Mouse (Mus musculus) midbrain, embryonic 11.5 days (tissue): ENCODE data around the gene Bbs2. TPM values are rescaled to one million over a fixed set of nuclear protein-coding genes. Genes with fewer than 3 reads are reported as not detected.

Experiments used
- ATAC-seq: fragments of 200-750 bp; cut with Nextera tagmentation; 2 replicates; pipeline ENCODE4 v1.8.0; 2017; ENCODE audit warnings: moderate TSS enrichment, moderate library complexity; ENCODE audit not compliant: low FRiP score
- DNase-seq: peaks from one replicate; pipeline ENCODE4 v3.0.0; 2015; ENCODE audit warnings: low spot score; ENCODE audit errors: missing footprints
- H3K27ac ChIP-seq: fragments of 300-500 bp; sonication (generic); 2 replicates; pipeline ENCODE4 v1.5.1; 2014; ENCODE audit warnings: low read depth, low read length
- H3K27me3 ChIP-seq: fragments of 300-500 bp; sonication (generic); 2 replicates; pipeline ENCODE4 v1.6.1; 2014; ENCODE audit warnings: mild to moderate bottlenecking, low read length, moderate library complexity, mixed read lengths; ENCODE audit not compliant: control insufficient read depth, insufficient read depth
- H3K36me3 ChIP-seq: fragments of 300-500 bp; sonication (generic); 2 replicates; pipeline ENCODE4 v1.6.1; 2014; ENCODE audit warnings: mild to moderate bottlenecking, low read length, moderate library complexity, mixed read lengths; ENCODE audit not compliant: control insufficient read depth, insufficient read depth
- H3K4me1 ChIP-seq: fragments of 300-500 bp; sonication (generic); 2 replicates; pipeline ENCODE4 v1.6.1; 2014; ENCODE audit warnings: low read length; ENCODE audit not compliant: control insufficient read depth, insufficient read depth
- H3K4me2 ChIP-seq: fragments of 300-500 bp; sonication (generic); 2 replicates; pipeline ENCODE4 v1.6.1; 2014; ENCODE audit warnings: mild to moderate bottlenecking, moderate library complexity
- H3K4me3 ChIP-seq: fragments of 300-500 bp; sonication (generic); 2 replicates; pipeline ENCODE4 v1.5.1; 2014; ENCODE audit warnings: low read depth, low read length
- H3K9ac ChIP-seq: fragments of 300-500 bp; sonication (generic); 2 replicates; pipeline ENCODE4 v1.6.1; 2014; ENCODE audit warnings: low read length
- H3K9me3 ChIP-seq: fragments of 300-500 bp; sonication (generic); 2 replicates; pipeline ENCODE4 v1.6.1; 2016; ENCODE audit warnings: low read length; ENCODE audit not compliant: control insufficient read depth
- WGBS: fragments of 180-500 bp; shearing (Covaris S2); extraction: QIAGEN DNeasy Blood & Tissue Kit; methylation state at CpG from one replicate; pipeline ENCODE4 v1.1.7; 2014; 5-methylcytosine and 5-hydroxymethylcytosine counted together
- polyA plus RNA-seq: library from polyadenylated mRNA; unstranded; fragments of >200 nt; fragmentation: Nextera tagmentation; extraction: Ambion mirVana; gene quantifications from 2 replicates; pipeline ENCODE4 v1.2.1, GENCODE M21; 2014

Gene Bbs2
- polyA plus RNA-seq, 1 experiment from 2014 or later, result 21.3 TPM

DNA sequence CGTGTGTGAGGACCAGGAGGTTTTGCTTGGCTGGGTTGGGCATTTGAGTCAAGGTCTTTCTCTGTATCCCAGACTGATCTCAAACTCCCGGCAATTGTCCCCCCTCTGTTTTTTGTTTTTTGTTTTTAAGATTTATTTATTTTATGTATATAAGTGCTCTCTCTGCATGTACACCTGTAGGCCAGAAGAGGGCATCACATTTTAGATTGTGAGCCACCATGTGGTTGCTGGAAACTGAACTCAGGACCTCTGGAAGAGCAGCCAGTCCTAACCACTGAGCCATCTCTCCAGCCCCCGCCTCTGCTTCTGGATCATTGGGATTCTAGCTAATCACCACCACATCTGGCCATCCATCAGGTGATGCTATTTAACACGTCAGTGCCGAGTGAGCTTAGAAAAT lies 11.1 kb upstream of the Bbs2 start:
- Histone ChIP-seq H3K4me2 (no peak overlapping the region), H3K9ac (no peak overlapping the region), H3K27ac (no peak overlapping the region), H3K4me3 (no peak overlapping the region), H3K9me3 (no peaks in the 10 kb centered on the region), H3K36me3 (no peaks in the 10 kb centered on the region), H3K27me3 (no peaks in the 10 kb centered on the region), H3K4me1 (no peaks in the 10 kb centered on the region)
- no peak for ATAC-seq
- WGBS, result 81% methylated on average over 5 of the region's 5 CpGs
- no peak for DNase-seq

DNA sequence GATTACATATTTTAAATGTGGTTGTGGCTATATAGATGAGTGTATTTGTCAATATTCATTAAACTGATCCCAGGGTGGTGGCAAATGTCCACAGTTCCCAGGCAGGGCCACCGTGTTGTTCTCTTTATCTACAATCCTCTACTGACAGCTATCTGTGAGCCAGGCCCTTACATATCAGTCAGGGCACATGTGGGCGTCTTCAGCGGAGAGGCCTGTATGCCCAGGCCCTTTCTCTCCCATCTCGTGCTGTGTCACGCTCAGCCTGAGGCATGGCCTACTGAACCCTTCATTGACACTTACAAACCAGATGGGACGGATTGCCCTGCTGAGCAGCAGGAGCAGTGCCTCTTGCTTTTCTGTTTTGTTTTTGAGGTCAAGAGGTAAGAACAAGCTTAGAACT lies 10.7 kb upstream of the Bbs2 start:
- DNase-seq (no peak), ATAC-seq (no peak)
- no peaks in the 10 kb centered on the region for H3K27me3 ChIP-seq
- no peak overlapping the region for H3K9ac ChIP-seq
- H3K9me3 ChIP-seq, result no peaks in the 10 kb centered on the region
- no peak overlapping the region for H3K4me2 ChIP-seq
- 67% methylated on average over 6 of the region's 6 CpGs for WGBS
- H3K27ac ChIP-seq, result no peak overlapping the region
- H3K4me3 ChIP-seq, result no peak overlapping the region
- no peaks in the 10 kb centered on the region for H3K36me3 ChIP-seq
- no peaks in the 10 kb centered on the region for H3K4me1 ChIP-seq

DNA sequence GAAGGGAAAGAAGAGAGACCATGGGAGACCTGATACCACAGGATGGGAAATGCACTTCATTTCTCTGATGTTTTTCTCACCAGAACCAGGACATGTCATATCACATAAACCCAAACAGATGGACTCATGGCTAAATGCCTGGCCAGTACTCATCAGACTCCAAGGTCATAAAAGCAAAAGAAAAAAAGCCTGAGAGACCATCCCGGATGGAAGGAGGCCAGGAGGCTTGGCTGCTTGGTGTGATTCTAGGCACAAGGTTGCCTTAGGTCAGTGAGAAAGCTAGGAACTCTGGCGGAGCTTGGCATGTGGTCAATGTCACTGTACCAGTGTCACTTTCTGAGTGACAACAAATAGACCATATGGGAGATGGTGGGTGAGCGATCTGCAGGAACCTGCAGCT lies 9.1 kb upstream of the Bbs2 start:
- H3K27me3 ChIP-seq, result no peaks in the 10 kb centered on the region
- 85% methylated on average over 3 of the region's 3 CpGs for WGBS

DNA sequence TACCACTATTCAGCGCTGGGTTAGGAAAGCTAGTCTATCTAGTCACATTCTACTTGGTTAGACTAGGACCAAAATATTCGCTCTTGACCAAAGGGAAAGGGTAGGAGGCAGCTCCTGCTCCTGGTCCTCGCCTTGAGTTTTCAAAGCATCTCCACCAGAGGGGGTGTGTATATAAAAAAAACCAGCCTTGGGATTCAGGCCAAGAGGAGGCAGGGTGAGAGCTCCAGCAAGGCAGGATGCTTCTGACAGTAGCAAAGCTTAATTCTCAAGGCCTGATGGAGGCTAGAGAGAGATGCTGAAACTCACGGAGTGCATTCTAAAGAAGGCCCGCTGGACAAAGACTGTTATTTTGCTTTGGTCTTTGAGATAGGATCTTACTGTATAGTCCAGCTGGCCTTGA lies 5.4 kb upstream of the Bbs2 start:
- ATAC-seq (no peak), DNase-seq (no peak)
- H3K9ac ChIP-seq, result no peak overlapping the region
- 48% methylated on average over 5 of the region's 5 CpGs for WGBS
- peaks cover under 1% of the 10 kb centered on the region for H3K4me1 ChIP-seq
- no peaks in the 10 kb centered on the region for H3K27me3 ChIP-seq
- H3K9me3 ChIP-seq, result no peaks in the 10 kb centered on the region
- no peak overlapping the region for H3K4me2 ChIP-seq
- H3K27ac ChIP-seq, result no peak overlapping the region
- no peaks in the 10 kb centered on the region for H3K36me3 ChIP-seq
- no peak overlapping the region for H3K4me3 ChIP-seq

More for the DNA sequence above, 9.1 kb upstream of the Bbs2 start:
- H3K9ac ChIP-seq, result no peak overlapping the region
- no peak overlapping the region for H3K27ac ChIP-seq
- no peak overlapping the region for H3K4me3 ChIP-seq
- no peak for DNase-seq
- H3K9me3 ChIP-seq, result no peaks in the 10 kb centered on the region
- no peaks in the 10 kb centered on the region for H3K36me3 ChIP-seq
- no peaks in the 10 kb centered on the region for H3K4me1 ChIP-seq
- ATAC-seq, result no peak
- H3K4me2 ChIP-seq, result no peak overlapping the region

DNA sequence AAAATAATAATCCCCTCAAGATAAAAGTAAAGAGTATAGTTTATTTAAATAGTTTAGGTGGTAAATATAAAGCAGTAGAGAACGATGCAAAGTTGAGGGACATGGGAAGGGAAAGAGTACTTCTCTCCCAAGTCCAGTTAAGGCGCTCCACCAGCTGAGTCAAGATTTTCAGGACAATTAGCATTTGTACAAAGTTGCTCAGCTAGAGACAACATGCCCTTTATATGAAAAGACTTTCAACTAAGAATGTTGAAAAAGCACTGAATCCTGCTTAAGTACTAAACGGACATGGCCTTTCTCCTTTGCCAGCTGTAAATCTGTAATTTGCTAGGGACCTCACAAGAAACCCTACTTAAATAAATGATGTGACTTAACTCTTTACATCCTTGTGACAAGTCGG lies 268 bp upstream of the Bbs2 start:
- Histone ChIP-seq H3K27me3 (no peaks in the 10 kb centered on the region), H3K27ac (peak overlapping the region; percentile 94), H3K4me1 (peaks cover 9% of the 10 kb centered on the region), H3K4me2 (peak overlapping the region; percentile 63), H3K9ac (peak overlapping the region; percentile 82), H3K4me3 (peak overlapping the region; percentile 66; the same call in 1 of the 2 replicates), H3K36me3 (no peaks in the 10 kb centered on the region), H3K9me3 (no peaks in the 10 kb centered on the region)
- ATAC-seq (no peak), DNase-seq (no peak)
- 49% methylated on average over 4 of the region's 4 CpGs for WGBS

DNA sequence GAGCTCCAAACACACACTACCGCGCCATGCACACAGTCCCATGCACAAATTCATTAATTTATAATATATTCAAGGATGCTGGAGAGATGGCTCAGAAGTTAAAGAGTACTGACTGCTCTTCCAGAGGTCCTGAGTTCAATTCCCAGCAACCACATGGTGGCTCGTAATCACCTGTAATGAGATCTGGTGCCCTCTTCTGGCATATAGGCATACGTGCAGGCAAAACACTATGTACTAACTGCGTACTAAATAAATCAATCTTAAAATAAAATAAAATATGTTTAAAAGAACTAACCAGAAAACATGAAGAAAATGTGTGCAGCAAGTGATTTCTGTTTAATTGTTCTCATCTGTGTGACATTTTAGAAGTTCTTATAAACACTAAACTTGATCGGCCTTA lies 4.4 kb downstream of the Bbs2 start:
- Histone ChIP-seq H3K27me3 (no peaks in the 10 kb centered on the region), H3K27ac (no peak overlapping the region), H3K4me1 (peaks cover 9% of the 10 kb centered on the region), H3K4me2 (no peak overlapping the region), H3K9ac (no peak overlapping the region), H3K36me3 (no peaks in the 10 kb centered on the region), H3K9me3 (no peaks in the 10 kb centered on the region), H3K4me3 (no peak overlapping the region)
- no peak for DNase-seq
- 88% methylated on average over 6 of the region's 6 CpGs for WGBS
- no peak for ATAC-seq

DNA sequence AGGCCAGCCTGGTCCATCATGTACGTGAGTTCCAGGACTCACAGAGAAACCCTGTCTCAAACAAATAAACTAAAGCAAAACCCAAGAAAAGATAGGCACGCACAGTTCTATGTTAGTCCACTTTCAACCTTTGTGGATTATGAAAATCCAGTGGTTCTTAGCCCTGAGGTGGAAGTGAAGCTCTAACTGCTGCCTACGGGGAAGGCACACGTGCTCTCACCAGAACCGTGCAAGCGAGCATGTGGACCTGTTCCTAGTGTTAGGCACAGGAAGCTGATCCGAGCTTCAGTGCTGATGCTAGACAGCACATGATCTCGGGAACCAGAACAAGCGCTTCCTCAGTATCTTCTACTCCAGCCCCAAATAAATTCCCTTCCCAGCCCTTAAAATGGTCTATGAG lies 5.9 kb downstream of the Bbs2 start:
- Histone ChIP-seq H3K4me3 (no peak overlapping the region), H3K36me3 (no peaks in the 10 kb centered on the region), H3K4me1 (peaks cover 3% of the 10 kb centered on the region; the same call in 1 of the 2 replicates), H3K27ac (no peak overlapping the region), H3K4me2 (no peak overlapping the region), H3K9ac (no peak overlapping the region), H3K27me3 (no peaks in the 10 kb centered on the region), H3K9me3 (no peaks in the 10 kb centered on the region)
- ATAC-seq, result no peak
- DNase-seq, result no peak
- 87% methylated on average over 9 of the region's 9 CpGs for WGBS

DNA sequence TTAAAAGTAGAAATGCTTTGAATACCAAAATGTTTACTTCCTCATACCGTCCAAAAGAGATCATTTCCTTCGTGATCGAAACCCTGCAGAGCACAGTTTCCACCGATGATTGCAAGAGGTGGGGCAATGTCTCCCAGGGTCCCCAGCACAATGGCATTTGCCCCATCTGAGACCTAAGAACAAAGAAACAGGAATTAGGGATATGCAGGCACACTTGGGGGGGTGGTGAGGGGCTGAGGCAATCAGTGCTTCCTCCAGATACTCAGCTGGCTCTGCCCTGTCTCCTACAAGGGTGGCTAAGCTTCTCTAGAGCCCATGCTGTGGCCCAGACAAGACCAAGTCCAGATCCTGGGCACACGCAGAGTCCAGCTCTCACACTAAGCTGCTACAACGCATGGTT lies 9.0 kb downstream of the Bbs2 start:
- WGBS, result 65% methylated on average over 6 of the region's 6 CpGs
- H3K27me3 ChIP-seq, result no peaks in the 10 kb centered on the region
- no peak for ATAC-seq
- H3K36me3 ChIP-seq, result no peaks in the 10 kb centered on the region
- no peaks in the 10 kb centered on the region for H3K9me3 ChIP-seq
- H3K4me1 ChIP-seq, result no peaks in the 10 kb centered on the region
- H3K4me3 ChIP-seq, result no peak overlapping the region
- H3K4me2 ChIP-seq, result no peak overlapping the region
- H3K27ac ChIP-seq, result no peak overlapping the region
- no peak overlapping the region for H3K9ac ChIP-seq
- DNase-seq, result no peak

DNA sequence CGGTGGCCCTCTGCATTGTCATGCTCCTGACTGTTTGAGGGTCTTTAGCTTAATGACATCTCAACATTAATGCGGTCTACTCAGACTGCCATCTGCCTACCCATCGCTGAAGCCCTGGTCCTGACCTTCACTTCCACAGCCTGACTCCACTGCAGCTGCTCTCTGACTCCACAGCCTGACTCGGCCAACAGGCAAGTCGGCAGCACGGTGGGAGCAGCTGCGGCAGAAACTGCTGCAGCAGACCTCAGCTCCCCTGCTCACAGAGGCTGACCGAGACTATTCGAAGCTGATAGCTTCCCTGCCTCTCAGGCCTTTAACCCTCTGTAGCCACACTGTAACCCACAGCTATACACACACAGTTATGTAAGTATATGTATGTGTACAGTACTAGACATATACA lies 10.8 kb downstream of the Bbs2 start:
- no peak for DNase-seq
- H3K9me3 ChIP-seq, result no peaks in the 10 kb centered on the region
- no peak overlapping the region for H3K4me2 ChIP-seq
- ATAC-seq, result no peak
- WGBS, result 86% methylated on average over 9 of the region's 9 CpGs
- no peaks in the 10 kb centered on the region for H3K36me3 ChIP-seq
- H3K27ac ChIP-seq, result no peak overlapping the region
- H3K4me3 ChIP-seq, result no peak overlapping the region
- no peaks in the 10 kb centered on the region for H3K4me1 ChIP-seq
- no peak overlapping the region for H3K9ac ChIP-seq
- H3K27me3 ChIP-seq, result no peaks in the 10 kb centered on the region
